Mouse (Mus musculus): ENCODE data around the gene Xpr1.

GRCm38 (mm10) chr1:155233378-155233777 is 183.8 kb downstream of the Xpr1 start:
- TF ChIP-seq CTCF (IDR thresholded peaks at IDR 0.05; ENCODE audit: extremely low read depth, insufficient read length, insufficient replicate concordance, low read depth, low read length), result no peak
- no peak for TF ChIP-seq POLR2A (IDR thresholded peaks at IDR 0.05; ENCODE audit: low read depth, low read length)

Measured in small intestine, adult 2 months (tissue).